Mouse (Mus musculus): ENCODE measurements around the gene Atxn10. TPM values are rescaled to one million over a fixed set of nuclear protein-coding genes. Genes with fewer than 3 reads are reported as not detected.

Atxn10 gene
- polyA plus RNA-seq (2012; rRNA removed; ENCODE audit: low replicate concordance), result 127 and 129 TPM in 2 replicates

GRCm38 (mm10) chr15:85335671-85336300 is at the start of gene Atxn10:
Gene Atxn10, plus strand, starts transcription at chr15:85336245.

DNA sequence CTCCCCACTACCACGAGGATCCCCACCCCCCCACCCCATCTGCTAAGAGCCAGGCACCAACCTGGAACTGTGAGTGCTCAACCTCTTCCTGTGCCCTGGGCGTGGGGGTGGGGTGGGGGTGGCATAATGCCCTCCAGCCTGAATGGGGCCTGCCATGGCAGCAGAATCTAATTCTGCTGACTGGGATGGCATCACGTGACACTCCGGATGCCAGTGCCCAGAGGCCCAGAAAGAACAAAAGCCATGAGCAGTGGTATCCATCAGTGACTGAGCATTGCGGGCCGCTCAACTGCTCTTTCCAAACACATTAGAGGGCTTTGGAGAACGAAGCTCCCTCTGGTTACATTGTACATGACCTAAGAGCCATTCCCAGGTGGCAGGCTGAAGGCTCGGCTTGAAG is 167.1 kb downstream of the Atxn10 start, which contains the start of gene 7530416G11Rik:
7530416G11Rik (minus strand) TSS at position 101 of the 400 bp plus-strand sequence.

Other genes starting within 250 kb of the Atxn10 start
- not detected in 2 replicates for gene Smc1b, start 204.3 kb upstream of the Atxn10 start, polyA plus RNA-seq (2012; rRNA removed; ENCODE audit: low replicate concordance)
- 0.06 TPM in 1 of 2 replicates, not detected in the other for gene Ribc2, start 204.2 kb upstream of the Atxn10 start, polyA plus RNA-seq (2012; rRNA removed; ENCODE audit: low replicate concordance)
- 66.7 and 288 TPM in 2 replicates for gene Fbln1, start 130.3 kb upstream of the Atxn10 start, polyA plus RNA-seq (2012; rRNA removed; ENCODE audit: low replicate concordance)
- not detected in 2 replicates for gene 7530416G11Rik, start 167.0 kb downstream of the Atxn10 start, polyA plus RNA-seq (2012; rRNA removed; ENCODE audit: low replicate concordance)
- 0.13 and 6.0 TPM in 2 replicates for gene Wnt7b, start 246.2 kb downstream of the Atxn10 start, polyA plus RNA-seq (2012; rRNA removed; ENCODE audit: low replicate concordance)